Mouse (Mus musculus) brain, embryonic 14.5 days (tissue): ENCODE results near the gene Xpot.

ENCODE experiments used
- CTCF ChIP-seq: fragments of 200-500 bp; IDR thresholded peaks from 2 replicates; pipeline ENCODE4 v1.5.1; 2012; ENCODE audit warnings: inconsistent platforms, mild to moderate bottlenecking, moderate library complexity, borderline replicate concordance; ENCODE audit not compliant: insufficient read depth, insufficient read length; ENCODE audit errors: extremely low read depth
- POLR2A ChIP-seq: fragments of 200-500 bp; IDR thresholded peaks from 2 replicates; pipeline ENCODE4 v1.6.1; 2012; ENCODE audit warnings: mild to moderate bottlenecking, inconsistent platforms, borderline replicate concordance; ENCODE audit not compliant: poor library complexity, insufficient read depth, insufficient read length, severe bottlenecking; ENCODE audit errors: extremely low read depth

- no peak for TF ChIP-seq CTCF
- no peak for TF ChIP-seq POLR2A
Measured at GRCm38 (mm10) chr10:121662711-121663110, 36.6 kb upstream of the Xpot start.
